Mouse (Mus musculus): ENCODE data around the gene Cmss1. TPM values are rescaled to one million over a fixed set of nuclear protein-coding genes. Genes with fewer than 3 reads are reported as not detected.
"Not testable (repeated sequence)": the region's sequence is repeated elsewhere in the genome, so short reads cannot be mapped to it uniquely, and the experiment has no call there.

Cmss1 gene
- total RNA-seq, 2 experiments from 2014 or later = 34.1 to 36.0 TPM

DNA sequence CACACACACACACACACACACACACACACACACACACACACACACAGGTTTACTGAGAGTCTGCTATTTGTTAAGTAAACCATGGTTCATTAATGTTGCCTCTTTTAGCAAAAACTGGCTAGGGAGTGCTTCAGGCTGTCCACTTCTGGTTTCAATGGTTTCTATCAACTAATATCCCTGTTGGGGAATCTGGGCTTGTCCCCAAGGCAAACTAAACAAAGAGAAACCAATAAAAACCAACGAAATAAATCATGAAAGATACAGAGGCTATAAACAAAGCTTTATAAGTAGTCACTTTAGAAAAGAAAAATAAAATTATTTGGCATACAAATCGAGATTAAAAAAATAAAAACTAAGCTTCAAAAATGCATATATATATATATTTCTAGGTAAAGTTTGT is 214.2 kb downstream of the Cmss1 start:
- no peak for DNase-seq (ENCODE audit: low spot score)

DNA sequence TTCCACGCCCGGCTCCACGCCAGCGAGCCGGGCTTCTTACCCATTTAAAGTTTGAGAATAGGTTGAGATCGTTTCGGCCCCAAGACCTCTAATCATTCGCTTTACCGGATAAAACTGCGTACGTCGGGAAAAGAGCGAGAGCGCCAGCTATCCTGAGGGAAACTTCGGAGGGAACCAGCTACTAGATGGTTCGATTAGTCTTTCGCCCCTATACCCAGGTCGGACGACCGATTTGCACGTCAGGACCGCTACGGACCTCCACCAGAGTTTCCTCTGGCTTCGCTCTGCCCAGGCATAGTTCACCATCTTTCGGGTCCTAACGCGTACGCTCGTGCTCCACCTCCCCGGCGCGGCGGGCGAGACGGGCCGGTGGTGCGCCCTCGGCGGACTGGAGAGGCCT is 215.5 kb downstream of the Cmss1 start:
- not testable (repeated sequence) for DNase-seq (ENCODE audit: low spot score)

DNA sequence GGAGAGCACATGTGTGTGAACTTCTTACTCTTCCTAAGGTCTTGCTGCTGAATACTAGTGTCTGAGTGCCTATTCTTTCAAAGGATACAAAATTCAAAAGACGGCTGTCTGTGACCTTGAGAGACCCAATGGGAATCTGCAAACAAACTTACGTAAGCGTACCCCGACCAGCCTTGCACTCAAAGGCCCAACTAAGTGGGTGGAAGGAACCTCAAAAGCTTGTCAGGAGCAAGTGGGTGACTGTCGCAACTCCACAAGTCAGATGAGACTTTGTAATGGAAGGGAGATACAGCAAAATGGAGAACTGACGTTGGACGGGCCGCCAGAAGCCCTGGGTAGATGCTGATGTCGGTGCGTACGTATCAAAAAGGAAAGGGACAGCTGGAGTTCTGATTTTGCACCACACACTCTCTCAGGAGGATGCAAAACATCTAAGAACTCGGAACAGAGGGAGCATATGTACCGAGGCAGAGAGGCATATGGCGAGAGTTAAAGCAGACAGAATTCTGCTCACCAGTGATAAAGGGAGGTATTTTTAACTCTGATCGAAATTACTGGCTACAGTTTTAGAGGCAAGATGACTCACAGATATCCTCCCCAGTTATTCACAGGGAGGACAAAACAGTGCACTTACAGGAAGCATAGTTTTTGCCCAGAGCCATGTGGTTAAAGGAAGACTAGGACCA is 217.0 kb downstream of the Cmss1 start:
- DNase-seq (ENCODE audit: low spot score) = no peak

DNA sequence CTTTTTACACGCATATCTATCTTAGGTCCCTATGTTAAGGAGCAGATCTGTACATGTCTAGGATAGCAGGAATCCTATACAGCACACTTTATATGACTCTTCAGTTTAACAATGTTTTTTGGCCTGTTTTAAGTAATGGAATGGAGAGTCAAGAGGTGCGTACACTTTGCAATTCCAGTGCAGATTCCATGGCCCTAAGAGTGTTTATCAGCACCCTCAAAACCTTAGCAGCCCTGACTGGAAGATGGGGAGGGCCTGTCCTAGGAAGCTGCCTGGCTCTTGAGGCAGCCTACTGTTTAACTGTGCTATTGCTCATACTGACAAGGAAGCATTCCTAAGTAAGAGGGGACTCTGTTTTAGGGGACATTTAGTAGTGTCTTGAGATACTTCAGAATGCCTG is 222.4 kb downstream of the Cmss1 start:
- no peak for DNase-seq (ENCODE audit: low spot score)

DNA sequence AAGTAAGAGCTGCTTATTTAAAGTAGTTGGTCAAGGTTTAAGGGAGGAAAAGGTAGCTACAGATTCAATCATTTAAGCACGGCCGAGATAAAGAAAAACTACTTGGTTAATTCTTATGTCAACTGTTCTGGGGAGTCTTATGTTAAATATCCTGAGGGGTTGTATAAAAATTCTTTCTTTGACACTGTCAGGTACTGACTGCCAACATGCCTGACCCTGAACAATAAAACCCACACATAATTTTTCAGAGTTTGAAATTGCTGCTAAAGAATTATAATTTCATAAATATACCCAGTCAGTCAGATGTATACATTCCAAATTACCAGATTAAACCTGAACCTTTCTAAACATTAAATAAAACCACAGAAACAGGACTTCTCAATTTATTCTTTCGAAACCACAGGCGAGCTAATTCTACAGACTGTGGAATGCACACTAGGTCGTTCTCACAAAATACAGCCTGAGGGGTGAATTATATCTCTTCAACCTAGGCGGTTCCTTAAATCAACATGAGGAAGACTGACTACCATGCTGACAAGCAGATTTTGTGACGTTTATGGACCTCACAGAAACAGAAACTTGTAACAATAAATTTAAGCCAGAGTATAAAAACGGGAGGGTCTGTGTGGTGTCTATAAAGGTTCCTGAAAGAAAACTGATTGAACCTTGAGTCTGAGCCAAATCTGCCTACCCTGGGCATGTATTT is 223.2 kb downstream of the Cmss1 start:
- no peak for DNase-seq (ENCODE audit: low spot score)

DNA sequence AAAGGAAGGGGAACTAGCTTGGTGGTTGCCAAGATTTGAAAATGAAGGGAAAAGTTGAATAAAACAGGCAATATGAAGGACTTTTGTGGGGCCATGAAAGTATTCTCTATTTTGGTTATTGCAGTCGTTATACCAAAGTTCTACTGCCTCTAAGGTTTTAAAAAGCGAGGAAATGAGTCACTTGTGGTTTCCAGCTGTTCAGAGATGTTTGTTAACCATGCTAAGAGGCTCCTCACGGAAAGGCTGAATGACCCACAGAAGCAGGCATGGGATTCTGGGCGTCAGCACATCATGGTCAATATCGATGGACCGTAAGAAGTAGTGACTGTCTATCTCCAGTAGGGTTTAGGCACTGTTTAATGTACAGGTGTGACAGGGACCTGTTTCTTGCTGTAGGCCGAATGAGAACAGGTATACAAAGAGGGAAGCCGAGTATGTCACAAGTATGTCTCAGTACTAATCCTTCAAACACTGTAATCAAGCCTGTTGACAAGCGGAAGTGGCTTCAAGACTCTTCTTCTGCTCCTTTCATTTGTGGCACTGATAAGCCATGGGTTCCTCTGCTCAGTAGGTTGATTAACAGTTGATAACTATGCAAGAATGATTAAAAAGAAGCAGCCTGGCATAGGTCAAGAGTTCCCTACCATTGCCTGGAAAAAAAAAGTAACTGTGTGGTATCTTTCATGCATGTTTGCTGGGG is 227.9 kb downstream of the Cmss1 start:
- no peak for DNase-seq (ENCODE audit: low spot score)

DNA sequence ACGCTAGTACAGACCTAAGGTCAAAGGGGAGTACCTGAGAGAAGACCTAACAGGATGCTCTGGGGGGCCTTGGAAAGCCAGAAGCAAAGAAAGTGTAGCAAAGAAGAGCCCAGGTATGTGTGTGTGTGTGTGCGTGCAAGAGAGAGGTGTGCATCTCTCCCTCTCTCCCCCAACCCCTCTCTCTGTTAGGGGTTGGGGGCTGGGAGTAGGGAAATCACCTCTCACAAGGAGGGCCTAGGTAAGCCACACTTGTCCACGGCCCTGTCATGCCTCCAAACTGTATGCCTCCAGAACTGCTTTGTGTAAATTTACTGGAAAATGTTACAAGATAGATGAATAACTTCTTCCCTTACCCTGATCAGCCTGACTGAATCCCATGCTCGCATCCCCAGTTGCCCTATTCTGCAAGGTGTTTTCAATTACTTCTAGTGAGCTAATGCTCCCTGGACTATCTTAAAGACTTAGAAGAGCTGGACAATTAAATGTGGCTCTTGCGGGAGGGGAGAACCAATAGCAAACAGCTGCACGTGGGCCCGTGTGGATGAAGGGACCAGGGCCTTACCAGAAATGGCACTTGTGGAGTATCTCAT is 231.3 kb downstream of the Cmss1 start:
- DNase-seq (ENCODE audit: low spot score) = no peak

DNA sequence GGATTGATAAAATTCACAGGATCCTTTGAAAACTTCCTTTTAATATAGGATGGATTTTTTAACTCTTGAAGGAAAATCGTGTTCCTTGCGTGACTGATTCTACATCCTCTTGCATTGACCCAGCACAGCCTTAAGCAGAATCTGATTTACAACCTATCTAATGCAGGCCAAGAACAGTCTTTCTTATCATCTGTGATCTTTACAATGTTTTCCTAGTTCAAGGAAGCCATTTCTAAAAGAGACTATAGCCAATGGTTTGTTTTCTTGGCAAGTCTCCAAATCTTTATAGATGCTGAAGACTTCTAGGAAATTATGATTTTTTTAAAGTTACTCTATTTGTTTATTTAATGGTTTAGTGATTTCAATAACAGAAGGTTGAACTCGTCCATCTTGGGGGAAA is 234.5 kb downstream of the Cmss1 start:
- no peak for DNase-seq (ENCODE audit: low spot score)

DNA sequence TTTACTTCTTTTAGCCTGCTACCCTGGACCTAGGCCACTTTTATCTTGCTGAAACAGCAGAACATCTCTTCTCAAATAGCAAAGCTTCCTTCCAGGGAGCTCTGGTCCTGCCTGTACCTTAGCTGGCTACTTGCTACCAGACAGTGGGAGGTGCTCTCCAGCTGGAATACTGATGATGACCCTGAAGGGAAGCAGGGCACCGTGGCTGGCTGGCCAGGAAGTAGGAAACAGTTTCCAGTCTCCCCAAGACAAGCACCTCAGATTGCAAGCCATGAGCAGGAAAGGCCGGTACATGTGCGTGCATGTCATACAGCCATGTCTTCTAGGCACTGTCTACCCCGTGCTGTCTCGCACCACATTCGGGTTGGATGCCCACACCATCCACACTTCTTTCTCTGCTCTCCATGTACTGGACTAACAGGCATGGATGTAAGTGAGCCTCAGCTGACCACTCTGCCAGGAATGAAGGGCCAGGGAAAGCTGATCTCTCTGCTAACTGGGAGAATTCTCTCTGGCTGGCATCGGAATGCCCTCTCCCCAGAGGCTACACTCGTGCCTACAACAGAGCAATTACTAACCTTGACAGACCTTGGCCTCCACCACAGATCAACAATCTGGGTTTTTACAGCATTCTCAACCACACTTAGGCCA is 236.7 kb downstream of the Cmss1 start:
- DNase-seq (ENCODE audit: low spot score) = peak; percentile 78

DNA sequence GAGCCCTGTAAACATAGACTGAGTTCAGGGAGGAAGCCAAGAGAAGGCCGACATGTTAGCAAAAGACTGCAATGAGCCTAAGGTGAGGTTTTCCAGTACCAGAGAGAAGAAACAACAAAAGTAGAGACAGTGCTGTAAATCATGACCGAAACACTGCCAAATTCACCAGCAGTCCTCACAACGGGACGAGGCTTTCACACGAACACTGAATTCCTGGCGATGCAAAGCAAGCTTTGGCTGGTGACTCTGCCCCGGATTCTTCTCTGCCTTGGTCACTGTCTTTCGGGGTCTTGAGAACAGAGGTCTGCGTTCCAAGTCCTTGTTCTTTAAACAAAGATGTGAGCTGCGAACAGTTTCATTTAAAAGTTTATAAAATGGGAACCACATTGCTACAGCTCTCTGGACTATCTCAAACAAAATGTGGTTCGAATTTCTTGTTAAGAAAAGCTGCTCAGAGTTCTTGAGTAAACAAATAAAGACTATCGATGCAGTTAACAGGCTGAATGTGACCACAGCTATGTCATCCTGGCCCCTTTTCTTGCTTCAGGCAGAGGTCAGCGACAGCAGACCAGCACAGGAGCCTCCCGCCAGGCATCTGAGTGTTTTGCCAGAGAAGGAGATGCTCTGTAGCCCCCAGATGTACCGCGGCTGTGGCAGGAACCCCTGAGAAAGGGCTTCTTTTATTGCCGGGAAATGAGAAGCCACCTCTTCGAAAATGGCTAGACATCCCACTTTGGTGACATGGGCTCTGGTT is 239.5 kb downstream of the Cmss1 start:
- DNase-seq (ENCODE audit: low spot score) = no peak

DNA sequence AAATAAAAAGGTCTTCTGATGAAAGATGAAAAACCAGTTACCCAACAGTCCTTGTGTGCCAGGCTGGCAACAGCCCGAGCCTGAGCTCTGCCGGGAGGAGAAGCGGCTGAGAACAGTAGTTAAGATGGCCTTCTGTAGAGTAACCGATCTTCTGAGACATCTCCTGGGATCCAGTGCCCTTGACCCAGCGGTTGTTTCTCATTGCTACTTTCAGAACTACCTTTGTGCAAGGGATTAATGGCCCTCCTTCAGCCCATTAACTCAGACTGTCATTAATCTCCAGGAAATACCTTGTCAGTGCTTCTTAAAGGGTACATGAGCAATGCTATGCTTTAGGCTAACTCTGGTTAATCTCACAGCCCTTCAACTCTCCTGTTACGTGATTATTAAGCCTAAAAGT is 240.5 kb downstream of the Cmss1 start:
- DNase-seq (ENCODE audit: low spot score) = no peak

DNA sequence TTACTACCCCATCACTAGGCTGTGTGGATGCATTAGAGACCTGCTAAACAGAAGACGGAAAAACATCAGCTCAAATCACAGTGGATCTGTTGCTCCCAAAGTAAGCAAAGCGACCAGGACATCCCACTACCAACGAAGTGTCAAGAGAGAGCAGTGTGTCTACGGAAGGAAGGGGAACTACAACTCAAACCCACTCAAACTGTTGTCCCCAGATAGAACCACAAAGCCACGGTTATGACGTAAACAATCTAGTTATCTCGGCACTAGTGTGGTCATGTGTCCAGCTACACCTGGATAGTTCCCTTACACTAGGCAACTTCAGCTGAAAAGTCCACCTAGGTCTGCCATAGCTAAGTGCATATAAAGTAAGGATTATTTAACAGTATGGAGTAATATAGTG is 242.2 kb downstream of the Cmss1 start:
- no peak for DNase-seq (ENCODE audit: low spot score)

DNA sequence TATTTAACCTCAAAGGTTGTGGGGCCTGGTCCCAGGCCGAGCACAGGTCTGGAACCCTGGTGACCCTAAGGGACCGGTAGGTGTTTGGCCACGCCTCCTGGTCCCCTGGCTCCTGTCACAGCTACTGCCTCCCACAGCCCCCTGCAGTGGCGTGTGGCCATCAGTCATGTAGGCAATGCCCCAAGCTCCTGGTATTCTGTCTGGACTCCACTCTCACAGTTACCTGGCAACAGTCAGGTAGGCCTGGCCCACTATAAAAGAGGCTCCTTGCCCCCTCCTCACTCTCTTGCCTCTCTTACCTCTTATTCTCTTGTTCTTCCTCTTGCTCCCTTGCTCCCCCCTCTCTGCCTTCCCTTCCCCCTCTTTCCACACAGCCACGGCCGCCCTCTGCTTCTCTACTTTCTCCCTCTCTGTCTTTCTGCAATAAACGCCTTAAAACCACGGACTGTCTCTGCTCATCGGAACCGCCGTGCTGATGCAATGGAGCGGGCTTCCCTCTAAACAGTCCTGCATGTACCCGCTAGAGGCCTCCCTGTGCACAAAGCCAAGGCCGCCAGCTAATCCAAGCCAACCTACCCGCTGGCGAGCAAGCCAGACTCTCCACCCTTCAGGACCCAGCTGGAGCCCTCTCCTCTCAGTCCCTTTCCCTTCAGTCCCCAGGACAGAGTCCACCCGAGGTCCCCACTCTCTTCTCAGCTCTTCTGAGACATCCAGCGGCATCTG is 243.8 kb downstream of the Cmss1 start:
- peak; percentile 66 for DNase-seq (ENCODE audit: low spot score)

DNA sequence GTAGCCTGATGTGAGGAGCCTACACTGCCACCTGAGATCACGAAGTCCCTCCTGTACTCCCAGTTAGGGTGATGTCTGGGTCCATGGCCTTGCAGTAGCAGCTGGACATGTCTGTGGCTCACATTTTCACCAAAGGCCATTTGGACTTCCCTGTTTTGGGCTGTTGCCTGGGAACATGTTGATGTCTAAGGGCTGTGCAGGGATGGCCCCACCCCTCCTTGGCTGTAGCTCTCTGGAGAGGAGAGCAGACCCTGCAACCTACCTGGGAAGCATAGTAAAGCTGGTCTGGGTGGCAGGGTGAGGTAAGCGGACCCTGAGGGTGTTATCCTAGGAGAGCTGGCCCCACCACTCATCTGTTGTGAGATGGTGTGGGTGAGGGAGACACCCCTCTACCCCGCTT is 245.9 kb downstream of the Cmss1 start:
- no peak for DNase-seq (ENCODE audit: low spot score)

DNA sequence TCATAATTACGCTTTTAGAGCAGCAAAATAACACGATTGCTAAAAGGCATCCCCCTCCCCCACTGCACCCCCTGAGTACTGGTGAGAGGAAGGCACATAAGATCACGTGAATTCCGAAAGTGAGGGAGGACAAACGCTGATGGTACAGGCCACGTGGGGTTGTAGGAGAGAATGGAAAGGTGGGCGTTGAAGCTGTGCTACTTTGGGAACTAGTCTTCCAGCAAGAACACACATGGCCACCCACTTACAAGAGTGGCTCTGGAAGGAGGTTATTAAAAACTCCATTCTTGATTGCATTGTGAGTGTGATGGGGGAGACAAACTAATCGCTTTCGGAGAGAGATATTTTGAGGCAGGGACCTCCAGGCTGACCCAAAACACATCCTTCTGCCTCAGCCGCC is 247.4 kb downstream of the Cmss1 start:
- no peak for DNase-seq (ENCODE audit: low spot score)

DNA sequence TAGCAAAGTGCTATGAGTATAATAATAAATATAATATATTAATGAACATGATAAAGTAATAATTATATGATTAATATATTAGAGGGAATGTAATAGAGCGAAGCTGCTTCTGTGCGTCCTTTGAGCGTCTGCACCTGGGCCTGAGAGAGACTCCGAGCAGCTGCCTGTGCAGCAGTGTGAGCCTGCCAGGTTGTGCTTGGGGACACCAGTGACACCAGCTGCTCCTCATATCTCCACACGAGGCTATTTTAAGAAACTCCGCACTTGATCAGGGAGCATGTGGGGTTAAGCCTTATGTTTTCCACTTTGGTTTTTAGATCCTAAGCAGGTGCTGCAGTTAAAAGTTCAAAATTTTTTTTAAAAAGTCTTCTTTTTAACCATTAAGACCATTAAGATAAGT is 249.7 kb downstream of the Cmss1 start:
- DNase-seq (ENCODE audit: low spot score) = peak; percentile 65

DNA sequence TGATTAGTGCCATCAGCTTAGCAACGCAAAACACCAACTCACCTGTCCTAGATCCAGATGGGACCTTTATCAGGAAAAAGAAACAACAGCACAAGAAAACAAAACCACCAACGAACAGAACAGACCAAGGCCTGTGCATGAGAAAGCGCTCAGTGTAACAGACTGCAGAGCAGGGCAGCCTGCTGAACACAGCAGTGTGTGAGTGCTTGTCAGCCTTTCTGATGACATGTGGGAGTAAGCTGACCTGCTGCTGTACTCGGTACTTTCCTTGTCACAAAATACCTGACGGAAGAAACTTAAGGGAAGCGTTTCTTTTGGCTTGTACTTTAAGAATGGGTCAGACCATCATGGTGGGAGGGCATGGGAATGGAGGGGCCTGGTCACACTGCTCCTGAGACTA is 250.2 kb downstream of the Cmss1 start:
- DNase-seq (ENCODE audit: low spot score) = no peak

DNA sequence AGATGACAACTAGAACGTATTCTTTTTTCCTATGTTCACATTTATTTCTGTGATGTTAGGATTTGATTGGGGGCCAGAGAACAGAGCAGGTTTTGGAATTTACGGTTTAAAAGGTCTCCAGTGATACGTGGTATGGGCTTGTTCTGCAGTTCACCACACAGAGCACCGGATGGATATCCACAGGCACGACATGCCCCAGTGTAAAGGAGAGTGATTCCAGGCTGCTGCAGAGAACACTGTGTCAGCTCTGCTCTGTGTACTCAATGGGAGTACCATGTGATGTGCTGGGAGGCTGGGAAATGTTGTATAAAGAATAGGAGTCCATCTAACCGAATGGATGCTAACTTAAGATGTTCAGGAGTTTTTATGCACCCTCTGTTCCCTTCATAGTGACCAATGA is 252.7 kb downstream of the Cmss1 start:
- DNase-seq (ENCODE audit: low spot score) = peak; percentile 50

DNA sequence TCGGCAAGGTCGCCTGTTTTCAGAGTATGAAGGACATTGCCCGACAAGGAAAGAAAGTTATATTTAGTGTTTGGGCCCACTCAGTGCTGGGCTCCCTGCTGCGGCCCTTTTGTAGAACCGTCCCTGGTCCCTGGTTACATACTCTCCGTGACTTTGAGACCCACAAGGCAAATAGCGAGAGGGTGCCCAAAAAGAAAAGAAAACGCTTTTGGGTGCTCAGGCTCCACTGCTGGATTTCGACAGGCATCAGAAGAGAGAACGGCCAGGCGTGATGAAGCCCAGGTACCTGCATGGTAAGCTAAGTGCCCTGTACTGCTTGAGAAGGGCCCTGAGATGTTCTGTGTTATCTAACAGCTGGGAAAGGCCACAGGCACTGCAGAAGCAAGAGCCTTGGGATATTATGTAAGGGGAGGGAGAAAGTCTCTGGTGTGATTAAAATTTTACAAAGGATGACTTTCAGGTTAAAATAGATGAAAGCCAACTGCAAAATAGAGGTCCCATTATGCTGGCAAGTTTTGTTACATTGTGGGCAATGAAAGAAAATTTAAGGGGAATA is 253.4 kb downstream of the Cmss1 start:
- DNase-seq (ENCODE audit: low spot score) = no peak

DNA sequence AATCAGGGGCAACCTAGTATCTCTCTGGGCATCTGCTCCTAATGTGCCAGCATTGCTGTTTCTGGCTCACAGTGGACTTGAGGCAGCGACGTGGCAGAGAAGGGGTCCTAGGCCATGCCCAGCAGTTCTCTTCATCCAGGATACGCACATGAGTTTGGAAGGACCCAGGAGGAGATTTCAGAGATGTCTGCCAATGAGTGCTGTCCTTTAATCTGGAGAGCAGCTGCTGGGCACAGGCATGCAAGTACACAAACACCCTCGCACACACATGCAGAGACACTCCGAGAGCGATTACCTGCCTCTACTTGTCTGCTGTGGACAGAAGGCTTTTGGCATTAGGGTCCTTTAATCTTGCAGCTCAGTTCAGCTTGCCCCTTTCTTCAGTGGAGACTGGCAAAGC is 253.9 kb downstream of the Cmss1 start, which contains the start of gene Filip1l:
TSS of gene Filip1l (plus strand) at position 343 of the 400 bp plus-strand sequence.
- DNase-seq (ENCODE audit: low spot score) = peak; percentile 44
